Mouse (Mus musculus): ENCODE data around the gene Zbed4.
"Not testable (repeated sequence)": the region's sequence is repeated elsewhere in the genome, so short reads cannot be mapped to it uniquely, and the experiment has no call there.

The Zbed4 gene

GRCm38 (mm10) chr15:88738466-88738865 is 13.0 kb upstream of the Zbed4 start:
- no peak for DNase-seq (ENCODE audit: low spot score in 2 of 2)

GRCm38 (mm10) chr15:88741366-88741765 is 10.1 kb upstream of the Zbed4 start:
- DNase-seq (ENCODE audit: low spot score in 2 of 2): no peak

- not testable (repeated sequence) for DNase-seq (ENCODE audit: low spot score in 2 of 2)
Measured at GRCm38 (mm10) chr15:88743371-88743770, 8.1 kb upstream of the Zbed4 start.

DNA sequence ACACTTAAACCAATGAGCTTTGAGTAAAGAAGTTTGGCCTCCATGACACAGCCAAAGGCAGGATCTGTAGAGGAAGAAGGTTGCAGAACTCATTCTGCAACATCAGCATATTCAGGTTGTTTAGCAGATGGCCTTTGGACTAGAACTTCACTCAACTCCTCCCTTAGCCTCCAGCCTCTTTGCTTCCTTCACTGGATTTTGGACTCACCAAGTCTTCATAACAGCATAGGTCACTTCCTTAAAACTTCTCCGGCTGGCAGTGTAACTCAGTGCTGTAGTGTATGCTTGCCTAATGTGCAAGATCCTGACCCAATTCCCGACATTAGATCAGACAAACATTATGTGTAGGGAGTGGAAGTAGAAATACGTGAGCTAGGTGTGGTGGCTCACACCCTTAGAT is 6.1 kb upstream of the Zbed4 start:
- DNase-seq (ENCODE audit: low spot score in 2 of 2): no peak

DNA sequence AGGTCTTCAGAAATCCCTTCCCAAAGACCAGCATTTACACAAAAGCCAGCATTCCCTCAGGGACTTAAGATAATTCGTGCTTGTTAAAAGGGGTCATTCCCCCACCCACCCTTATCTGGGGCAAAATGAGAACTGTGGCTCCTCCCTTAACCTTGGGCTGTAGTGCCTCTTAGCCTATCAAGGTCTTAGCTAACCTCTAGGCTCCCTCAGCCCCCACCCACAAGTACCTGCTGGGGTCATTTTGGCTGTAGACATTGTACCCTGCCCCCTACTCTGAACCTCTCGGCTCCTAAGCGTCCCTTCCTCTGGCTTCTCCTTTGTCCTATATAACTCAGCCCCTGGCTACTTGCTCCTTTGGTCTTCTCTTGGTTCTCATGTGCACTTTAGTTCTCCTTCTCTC is 5.5 kb upstream of the Zbed4 start:
- no peak for DNase-seq (ENCODE audit: low spot score in 2 of 2)

- not testable (repeated sequence) for DNase-seq (ENCODE audit: low spot score in 2 of 2)
Measured at GRCm38 (mm10) chr15:88749617-88750016, 1.8 kb upstream of the Zbed4 start.

DNA sequence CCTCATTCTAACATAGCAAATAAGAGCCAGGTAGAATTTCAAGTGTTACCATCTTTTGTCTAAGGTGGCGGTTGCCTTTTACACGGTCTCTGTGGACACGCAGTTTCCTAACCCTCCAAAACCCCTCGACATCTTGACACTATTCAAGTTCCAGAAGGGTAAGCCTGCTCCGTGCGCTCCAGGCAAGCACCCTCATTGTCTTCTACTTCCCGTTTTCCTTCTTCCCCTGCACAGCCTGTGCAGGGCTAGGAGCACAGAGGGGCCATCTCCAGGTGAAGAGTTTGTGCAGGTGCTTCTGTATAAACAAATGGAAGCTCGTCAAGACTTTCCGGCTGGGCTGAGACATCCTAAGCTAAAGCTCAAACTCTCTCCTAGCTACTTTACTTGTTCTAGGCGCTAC is 1.4 kb upstream of the Zbed4 start:
- no peak for DNase-seq (ENCODE audit: low spot score in 2 of 2)

- DNase-seq (ENCODE audit: low spot score in 2 of 2): peak; percentile 93 to 96
Measured at GRCm38 (mm10) chr15:88750677-88751563, 540 bp upstream of the Zbed4 start.

DNA sequence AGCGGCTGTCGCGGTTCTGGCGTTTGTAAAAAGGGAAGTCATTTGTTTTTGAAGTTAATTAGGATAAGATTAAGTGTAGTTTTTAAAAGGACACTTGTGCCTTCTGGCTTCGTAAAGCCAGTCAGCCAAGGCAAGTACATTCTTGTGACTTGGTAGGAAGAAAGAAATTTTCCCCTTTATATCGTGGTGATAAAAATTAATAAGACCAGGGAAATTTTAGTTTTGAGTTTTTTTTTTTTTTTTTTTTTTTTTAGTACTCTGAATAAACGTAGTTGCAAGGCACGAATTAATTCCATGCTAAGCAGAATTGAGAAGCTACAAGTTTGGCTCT is 908 bp downstream of the Zbed4 start:
- no peak for DNase-seq (ENCODE audit: low spot score in 2 of 2)

DNA sequence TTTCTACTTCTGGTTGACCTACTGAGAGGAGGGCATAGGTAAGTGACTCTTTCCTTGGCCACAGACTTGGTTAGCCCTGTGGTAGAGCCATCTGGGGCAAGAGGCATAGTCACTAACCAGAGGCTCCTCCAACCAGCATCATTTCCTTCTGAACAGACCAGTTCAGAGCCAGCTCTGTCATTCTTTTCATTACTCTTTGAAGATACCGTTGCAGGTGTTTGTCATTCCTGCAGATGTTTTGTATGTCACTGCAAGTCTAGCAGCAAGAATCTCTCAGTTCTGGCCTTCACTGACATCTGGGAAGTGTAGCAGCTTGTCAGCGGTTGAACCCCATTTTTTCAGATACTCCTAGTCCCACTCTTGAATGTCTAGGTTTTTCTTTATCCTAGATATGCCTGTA is 3.4 kb downstream of the Zbed4 start:
- no peak for DNase-seq (ENCODE audit: low spot score in 2 of 2)

DNA sequence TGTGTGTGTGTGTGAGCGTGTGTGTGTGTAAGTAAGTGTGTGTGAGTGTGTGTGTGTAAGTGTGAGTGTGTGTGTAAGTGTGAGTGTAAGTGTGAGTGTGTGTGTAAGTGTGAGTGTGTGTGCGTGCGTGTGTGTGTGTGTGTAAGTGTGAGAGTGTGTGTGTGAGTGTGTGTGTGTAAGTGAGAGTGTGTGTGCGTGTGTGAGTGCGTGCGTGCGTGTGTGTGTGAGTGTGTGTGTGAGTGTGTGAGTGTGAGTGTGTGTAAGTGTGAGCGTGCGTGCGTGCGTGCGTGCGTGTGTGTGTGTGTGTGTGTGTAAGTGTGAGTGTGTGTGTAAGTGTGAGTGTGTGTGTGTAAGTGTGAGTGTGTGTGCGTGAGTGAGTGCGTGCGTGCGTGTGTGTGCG is 4.3 kb downstream of the Zbed4 start:
- DNase-seq (ENCODE audit: low spot score in 2 of 2): no peak

DNA sequence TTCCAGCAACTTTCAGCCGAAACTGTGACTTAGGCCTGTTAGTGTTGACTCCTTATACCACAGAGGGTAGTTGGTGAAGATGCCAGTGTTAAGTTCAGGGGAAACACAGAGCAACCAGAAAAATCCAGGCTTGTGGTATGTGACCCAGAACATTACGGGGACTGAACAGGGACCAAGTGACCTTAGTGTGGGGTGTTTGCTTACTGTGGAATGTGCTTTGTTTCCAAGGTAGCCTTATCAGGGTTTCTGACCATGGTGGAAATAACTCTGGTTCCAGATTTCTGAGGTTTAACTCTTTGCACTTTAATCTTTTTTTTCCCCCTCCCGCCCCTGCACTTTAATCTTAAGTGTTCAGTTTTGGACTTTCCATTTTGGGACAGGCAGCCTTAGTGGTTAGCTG is 6.6 kb downstream of the Zbed4 start:
- DNase-seq (ENCODE audit: low spot score in 2 of 2): no peak

DNA sequence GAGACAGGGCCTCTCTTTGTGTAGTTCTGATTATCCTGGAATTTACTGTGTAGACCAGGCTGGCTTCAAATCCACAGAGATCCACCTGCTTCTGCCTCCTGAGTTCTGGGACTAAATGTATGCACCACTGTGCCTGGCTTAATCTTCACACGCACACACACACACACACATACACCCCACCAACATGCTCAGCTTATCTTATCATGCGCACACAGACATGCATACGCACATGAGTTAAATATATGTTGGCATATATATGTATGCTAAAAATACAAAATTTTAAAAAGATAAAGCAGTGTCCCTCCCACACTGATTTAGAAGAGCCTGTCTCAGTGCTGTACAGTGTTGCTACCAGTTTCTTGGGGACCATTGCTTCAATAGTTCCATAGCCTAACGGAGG is 10.1 kb downstream of the Zbed4 start:
- DNase-seq (ENCODE audit: low spot score in 2 of 2): no peak

DNA sequence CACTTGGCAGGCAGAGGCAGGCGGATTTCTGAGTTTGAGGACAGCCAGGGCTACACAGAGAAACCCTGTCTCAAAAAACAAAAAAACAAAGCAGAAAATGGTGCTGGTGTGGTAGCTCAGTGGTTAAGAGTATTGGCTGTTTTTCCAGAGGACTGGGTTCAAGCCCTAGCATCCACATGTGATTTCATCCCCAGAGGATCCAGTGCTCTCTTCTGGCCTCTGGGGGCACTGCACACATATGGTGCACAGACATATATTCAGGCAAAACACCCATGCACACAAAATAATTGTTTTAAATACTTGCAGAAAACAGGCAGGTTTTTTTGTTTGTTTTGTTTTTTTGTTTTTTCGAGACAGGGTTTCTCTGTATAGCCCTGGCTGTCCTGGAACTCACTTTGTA is 14.7 kb downstream of the Zbed4 start:
- not testable (repeated sequence) for DNase-seq (ENCODE audit: low spot score in 2 of 2)

GRCm38 (mm10) chr15:88768537-88768936 is 17.1 kb downstream of the Zbed4 start:
- DNase-seq (ENCODE audit: low spot score in 2 of 2): no peak

- DNase-seq (ENCODE audit: low spot score in 2 of 2): not testable (repeated sequence)
Measured at GRCm38 (mm10) chr15:88774630-88775029, 23.2 kb downstream of the Zbed4 start.

DNA sequence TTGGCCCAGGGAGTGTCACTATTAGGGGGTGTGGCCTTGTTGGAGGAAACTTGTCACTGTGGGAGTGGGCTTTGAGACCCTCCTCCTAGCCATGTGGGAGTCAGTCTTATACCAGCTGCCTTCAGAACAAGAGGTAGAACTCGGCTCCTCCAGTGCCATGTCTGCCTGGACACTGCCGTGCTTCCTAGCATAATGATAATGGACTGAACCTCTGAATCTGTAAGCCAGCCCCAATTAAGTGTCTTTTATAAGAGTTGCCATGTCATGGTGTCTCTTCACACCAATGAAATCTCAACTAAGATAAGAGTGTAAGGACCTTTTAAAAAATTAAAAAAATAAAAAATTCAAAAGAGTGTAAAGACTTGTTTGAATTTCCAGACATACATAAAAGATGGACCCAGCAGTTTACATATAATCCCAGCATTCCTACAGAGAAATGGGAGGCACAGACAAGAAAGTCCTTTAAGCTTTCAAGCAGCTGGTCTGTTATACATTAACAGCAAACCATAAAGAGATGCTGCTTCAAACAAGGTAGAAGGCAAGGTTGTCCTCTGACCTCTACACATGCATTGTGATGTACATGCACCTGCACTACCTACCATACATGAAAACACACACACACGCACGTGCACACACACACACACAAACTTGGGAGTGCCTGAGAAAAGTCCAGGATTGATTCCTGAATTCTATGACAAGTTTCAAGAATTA is 40.8 kb downstream of the Zbed4 start:
- DNase-seq (ENCODE audit: low spot score in 2 of 2): no peak

- not testable (repeated sequence) for DNase-seq (ENCODE audit: low spot score in 2 of 2)
Measured at GRCm38 (mm10) chr15:88794729-88795128, 43.3 kb downstream of the Zbed4 start.

DNA sequence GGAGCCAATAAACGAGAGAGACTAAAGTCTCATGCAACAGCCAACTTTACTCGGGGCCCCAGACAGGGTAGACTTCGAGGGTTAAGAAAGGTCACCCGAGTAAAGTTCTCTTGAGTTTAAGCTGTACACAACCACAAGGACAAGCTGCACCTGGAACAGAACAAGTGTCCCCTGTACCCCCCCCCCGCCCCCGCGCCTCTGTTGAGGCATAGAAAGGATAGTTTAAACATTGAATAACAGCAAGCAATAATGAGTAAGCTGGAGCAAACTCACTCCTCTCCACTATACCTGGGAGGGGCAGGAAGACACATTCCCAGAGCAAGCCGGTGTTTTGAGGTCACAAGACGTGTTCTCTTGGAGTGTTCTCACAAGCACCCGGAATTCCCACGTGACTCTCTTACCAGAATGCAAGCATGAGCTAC is 48.5 kb downstream of the Zbed4 start:
- no peak for DNase-seq (ENCODE audit: low spot score in 2 of 2)

GRCm38 (mm10) chr15:88800921-88801354 is 49.5 kb downstream of the Zbed4 start:
- no peak for DNase-seq (ENCODE audit: low spot score in 2 of 2)

GRCm38 (mm10) chr15:88801903-88802302 is 50.4 kb downstream of the Zbed4 start:
- no peak for DNase-seq (ENCODE audit: low spot score in 2 of 2)

GRCm38 (mm10) chr15:88802348-88802747 is 50.9 kb downstream of the Zbed4 start:
- no peak for DNase-seq (ENCODE audit: low spot score in 2 of 2)

DNA sequence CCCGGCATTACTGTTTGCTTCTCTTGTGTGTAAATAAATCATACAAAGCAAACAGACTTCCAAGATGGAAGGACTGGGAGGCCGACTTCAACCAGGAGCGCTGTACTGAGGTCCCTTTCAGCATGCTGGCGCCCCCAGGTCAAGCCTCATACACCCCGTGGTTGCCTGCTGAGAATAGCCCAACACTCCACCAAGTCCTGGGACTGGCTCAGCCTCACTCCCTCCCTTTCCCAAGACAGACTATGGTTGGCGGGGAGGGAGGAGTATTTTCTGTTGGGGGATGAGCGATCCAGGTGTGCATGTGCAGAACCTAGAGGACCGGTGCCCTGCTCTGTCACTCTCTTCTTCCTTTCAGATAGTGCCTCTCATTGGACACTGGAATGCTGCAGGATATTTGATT is 56.7 kb downstream of the Zbed4 start:
- no peak for DNase-seq (ENCODE audit: low spot score in 2 of 2)
